Mouse (Mus musculus) lung, adult 2 months (tissue): ENCODE measurements around the gene Tmprss11e.

Experiments
- CTCF ChIP-seq: fragments of 200-500 bp; IDR thresholded peaks from 2 replicates; pipeline ENCODE4 v1.5.1; 2011; ENCODE audit warnings: mild to moderate bottlenecking, low read length, control low read depth; ENCODE audit not compliant: insufficient read depth
- POLR2A ChIP-seq: fragments of 200-500 bp; IDR thresholded peaks from 2 replicates; pipeline ENCODE4 v1.6.1; 2011; ENCODE audit warnings: low read depth, mild to moderate bottlenecking, control low read depth, low read length, borderline replicate concordance; ENCODE audit errors: extremely low read depth

DNA sequence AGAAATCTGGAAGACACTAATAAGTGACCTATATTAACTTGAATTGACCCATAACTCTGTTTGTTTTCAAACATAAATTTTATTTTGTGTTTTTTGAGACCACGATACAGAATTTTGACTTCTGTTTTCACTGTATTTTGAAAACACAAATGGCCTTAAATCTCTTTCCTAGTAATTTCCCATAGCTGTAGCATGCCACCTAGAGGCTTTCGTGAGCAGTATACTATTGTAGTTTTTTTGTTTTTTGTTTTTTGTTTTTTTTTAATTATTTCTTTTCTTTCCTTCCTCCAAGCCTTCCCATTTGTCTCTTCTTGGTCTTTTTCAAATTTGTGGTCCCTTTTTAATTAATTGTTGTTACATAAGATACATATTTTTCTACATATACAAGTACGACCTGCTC lies 40.7 kb downstream of the Tmprss11e start:
- TF ChIP-seq CTCF (no peak), POLR2A (no peak)
